Mouse (Mus musculus) intestine, embryonic 15.5 days (tissue): Measurements from ENCODE around the gene Bicral. TPM values are rescaled to one million over a fixed set of nuclear protein-coding genes. Genes with fewer than 3 reads are reported as not detected.

Experiments used
- ATAC-seq: fragments of 200-750 bp; cut with Nextera tagmentation; 2 replicates; pipeline ENCODE4 v1.8.0; 2017; ENCODE audit warnings: moderate TSS enrichment, moderate library complexity
- H3K27ac ChIP-seq: fragments of 300-500 bp; sonication (generic); 2 replicates; pipeline ENCODE4 v1.5.1; 2015; ENCODE audit warnings: mild to moderate bottlenecking, inconsistent platforms
- H3K27me3 ChIP-seq: fragments of 300-500 bp; sonication (generic); replicated peaks from 2 replicates; pipeline ENCODE4 v1.6.1; 2015; ENCODE audit warnings: inconsistent platforms
- H3K36me3 ChIP-seq: fragments of 300-500 bp; sonication (generic); 2 replicates; pipeline ENCODE4 v1.6.1; 2015; ENCODE audit warnings: inconsistent platforms
- H3K4me1 ChIP-seq: fragments of 300-500 bp; sonication (generic); replicated peaks from 2 replicates; pipeline ENCODE4 v1.6.1; 2015; ENCODE audit warnings: inconsistent platforms
- H3K4me2 ChIP-seq: fragments of 300-500 bp; sonication (generic); replicated peaks from 2 replicates; pipeline ENCODE4 v1.6.1; 2015; ENCODE audit warnings: mild to moderate bottlenecking, inconsistent platforms
- H3K4me3 ChIP-seq: fragments of 300-500 bp; sonication (generic); replicated peaks from 2 replicates; pipeline ENCODE4 v1.5.1; 2015; ENCODE audit warnings: inconsistent platforms
- H3K9ac ChIP-seq: fragments of 300-500 bp; sonication (generic); 2 replicates; pipeline ENCODE4 v1.6.1; 2015; ENCODE audit warnings: inconsistent platforms
- H3K9me3 ChIP-seq: fragments of 300-500 bp; sonication (generic); 2 replicates; pipeline ENCODE4 v1.6.1; 2016; ENCODE audit warnings: inconsistent platforms
- WGBS: fragments of 180-500 bp; shearing (Covaris S2); methylation state at CpG from one replicate; pipeline ENCODE4 v1.1.7; 2015; 5-methylcytosine and 5-hydroxymethylcytosine counted together
- polyA plus RNA-seq: library from polyadenylated mRNA; unstranded; fragments of >200 nt; fragmentation: Nextera tagmentation; extraction: Ambion mirVana; gene quantifications from 2 replicates; pipeline ENCODE4 v1.2.1, GENCODE M21; 2015

Bicral gene
- polyA plus RNA-seq, 1 experiment from 2014 or later = 4.6 TPM

GRCm38 (mm10) chr17:46832101-46832980 is 25.9 kb downstream of the Bicral start:
- no peaks in the 10 kb centered on the region for H3K27me3 ChIP-seq
- ATAC-seq = no peak
- H3K4me3 ChIP-seq = no peak overlapping the region
- H3K27ac ChIP-seq = no peak overlapping the region
- H3K4me2 ChIP-seq = no peak overlapping the region
- H3K9ac ChIP-seq = no peak overlapping the region
- no peaks in the 10 kb centered on the region for H3K4me1 ChIP-seq
- WGBS = 72% methylated on average over 11 of the region's 11 CpGs
- no peaks in the 10 kb centered on the region for H3K9me3 ChIP-seq
- H3K36me3 ChIP-seq = no peaks in the 10 kb centered on the region

- H3K27ac ChIP-seq = no peak overlapping the region
- no peak for ATAC-seq
- no peak overlapping the region for H3K9ac ChIP-seq
- H3K4me3 ChIP-seq = no peak overlapping the region
- no peaks in the 10 kb centered on the region for H3K27me3 ChIP-seq
- no peak overlapping the region for H3K4me2 ChIP-seq
- H3K4me1 ChIP-seq = no peaks in the 10 kb centered on the region
- no peaks in the 10 kb centered on the region for H3K9me3 ChIP-seq
- WGBS = 86% methylated on average over 11 of the region's 11 CpGs
- 0 out of 2 replicates have a peak, but pooled peaks cover 6% of the 10 kb centered on the region for H3K36me3 ChIP-seq
Measured at GRCm38 (mm10) chr17:46829856-46830535, 28.3 kb downstream of the Bicral start.

GRCm38 (mm10) chr17:46828935-46829334 is 29.3 kb downstream of the Bicral start:
- Histone ChIP-seq H3K9me3 (no peaks in the 10 kb centered on the region), H3K4me2 (no peak overlapping the region), H3K27me3 (no peaks in the 10 kb centered on the region), H3K36me3 (peaks cover 14% of the 10 kb centered on the region; the same call in 1 of the 2 replicates), H3K27ac (no peak overlapping the region), H3K9ac (no peak overlapping the region), H3K4me3 (no peak overlapping the region), H3K4me1 (no peaks in the 10 kb centered on the region)
- no peak for ATAC-seq
- WGBS = 83% methylated on average over 3 of the region's 3 CpGs

- H3K27ac ChIP-seq = no peak overlapping the region
- no peak for ATAC-seq
- no peaks in the 10 kb centered on the region for H3K27me3 ChIP-seq
- no peak overlapping the region for H3K9ac ChIP-seq
- H3K4me1 ChIP-seq = no peaks in the 10 kb centered on the region
- H3K4me2 ChIP-seq = no peak overlapping the region
- no peaks in the 10 kb centered on the region for H3K9me3 ChIP-seq
- 97% methylated on average over 8 of the region's 8 CpGs for WGBS
- peaks cover 23% of the 10 kb centered on the region for H3K36me3 ChIP-seq
- H3K4me3 ChIP-seq = no peak overlapping the region
Measured at GRCm38 (mm10) chr17:46823091-46823490, 35.2 kb downstream of the Bicral start.

GRCm38 (mm10) chr17:46820628-46821027 is 37.7 kb downstream of the Bicral start:
- Histone ChIP-seq H3K27me3 (no peaks in the 10 kb centered on the region), H3K36me3 (peaks cover 28% of the 10 kb centered on the region), H3K27ac (no peak overlapping the region), H3K9ac (no peak overlapping the region), H3K4me1 (no peaks in the 10 kb centered on the region), H3K4me2 (no peak overlapping the region), H3K9me3 (no peaks in the 10 kb centered on the region), H3K4me3 (no peak overlapping the region)
- WGBS = 91% methylated on average over 7 of the region's 7 CpGs
- ATAC-seq = no peak

- WGBS = 92% methylated on average over 12 of the region's 12 CpGs
- Histone ChIP-seq H3K9me3 (no peaks in the 10 kb centered on the region), H3K27me3 (no peaks in the 10 kb centered on the region), H3K4me2 (no peak overlapping the region), H3K4me1 (no peaks in the 10 kb centered on the region), H3K4me3 (no peak overlapping the region), H3K36me3 (peaks cover 15% of the 10 kb centered on the region), H3K27ac (no peak overlapping the region), H3K9ac (no peak overlapping the region)
- no peak for ATAC-seq
Measured at GRCm38 (mm10) chr17:46817734-46818158, 40.5 kb downstream of the Bicral start.

- Histone ChIP-seq H3K9ac (no peak overlapping the region), H3K9me3 (no peaks in the 10 kb centered on the region), H3K4me2 (no peak overlapping the region), H3K27me3 (no peaks in the 10 kb centered on the region), H3K27ac (no peak overlapping the region), H3K4me1 (no peaks in the 10 kb centered on the region), H3K4me3 (no peak overlapping the region), H3K36me3 (peaks cover 18% of the 10 kb centered on the region)
- WGBS = 73% methylated on average over 13 of the region's 13 CpGs
- no peak for ATAC-seq
Measured at GRCm38 (mm10) chr17:46816306-46816705, 42.0 kb downstream of the Bicral start.

GRCm38 (mm10) chr17:46814497-46814896 is 43.8 kb downstream of the Bicral start:
- ATAC-seq = no peak
- H3K27me3 ChIP-seq = no peaks in the 10 kb centered on the region
- 94% methylated on average over 6 of the region's 6 CpGs for WGBS

GRCm38 (mm10) chr17:46813637-46814036 is 44.6 kb downstream of the Bicral start:
- Histone ChIP-seq H3K36me3 (peaks cover 17% of the 10 kb centered on the region), H3K9me3 (no peaks in the 10 kb centered on the region), H3K4me2 (no peak overlapping the region), H3K27me3 (no peaks in the 10 kb centered on the region), H3K9ac (no peak overlapping the region), H3K27ac (no peak overlapping the region), H3K4me1 (no peaks in the 10 kb centered on the region), H3K4me3 (no peak overlapping the region)
- WGBS = 80% methylated on average over 8 of the region's 8 CpGs
- no peak for ATAC-seq

More at GRCm38 (mm10) chr17:46814497-46814896, 43.8 kb downstream of the Bicral start:
- Histone ChIP-seq H3K4me1 (no peaks in the 10 kb centered on the region), H3K27ac (no peak overlapping the region), H3K4me2 (no peak overlapping the region), H3K4me3 (no peak overlapping the region), H3K9ac (no peak overlapping the region), H3K9me3 (no peaks in the 10 kb centered on the region), H3K36me3 (peaks cover 18% of the 10 kb centered on the region)

GRCm38 (mm10) chr17:46812442-46812841 is 45.8 kb downstream of the Bicral start:
- Histone ChIP-seq H3K4me3 (no peak overlapping the region), H3K4me1 (no peaks in the 10 kb centered on the region), H3K9me3 (no peaks in the 10 kb centered on the region), H3K27me3 (no peaks in the 10 kb centered on the region), H3K9ac (no peak overlapping the region), H3K27ac (no peak overlapping the region), H3K36me3 (peaks cover 19% of the 10 kb centered on the region), H3K4me2 (no peak overlapping the region)
- 97% methylated on average over 1 of the region's 1 CpGs for WGBS
- no peak for ATAC-seq

GRCm38 (mm10) chr17:46810672-46811071 is 47.6 kb downstream of the Bicral start:
- Histone ChIP-seq H3K4me2 (no peak overlapping the region), H3K36me3 (peaks cover 24% of the 10 kb centered on the region), H3K4me3 (no peak overlapping the region), H3K9ac (no peak overlapping the region), H3K27ac (no peak overlapping the region), H3K9me3 (no peaks in the 10 kb centered on the region), H3K4me1 (no peaks in the 10 kb centered on the region), H3K27me3 (no peaks in the 10 kb centered on the region)
- ATAC-seq = no peak
- WGBS = 89% methylated on average over 3 of the region's 3 CpGs

- H3K9ac ChIP-seq = no peak overlapping the region
- no peak for ATAC-seq
- H3K36me3 ChIP-seq = peaks cover 20% of the 10 kb centered on the region
- H3K4me3 ChIP-seq = no peak overlapping the region
- WGBS = 83% methylated on average over 6 of the region's 6 CpGs
- no peaks in the 10 kb centered on the region for H3K27me3 ChIP-seq
- no peaks in the 10 kb centered on the region for H3K4me1 ChIP-seq
- H3K9me3 ChIP-seq = no peaks in the 10 kb centered on the region
- H3K4me2 ChIP-seq = no peak overlapping the region
- H3K27ac ChIP-seq = no peak overlapping the region
Measured at GRCm38 (mm10) chr17:46809131-46809830, 49.0 kb downstream of the Bicral start.
